ENCODE assay signal across 9 mouse cellular contexts in the genomic region with DNA sequence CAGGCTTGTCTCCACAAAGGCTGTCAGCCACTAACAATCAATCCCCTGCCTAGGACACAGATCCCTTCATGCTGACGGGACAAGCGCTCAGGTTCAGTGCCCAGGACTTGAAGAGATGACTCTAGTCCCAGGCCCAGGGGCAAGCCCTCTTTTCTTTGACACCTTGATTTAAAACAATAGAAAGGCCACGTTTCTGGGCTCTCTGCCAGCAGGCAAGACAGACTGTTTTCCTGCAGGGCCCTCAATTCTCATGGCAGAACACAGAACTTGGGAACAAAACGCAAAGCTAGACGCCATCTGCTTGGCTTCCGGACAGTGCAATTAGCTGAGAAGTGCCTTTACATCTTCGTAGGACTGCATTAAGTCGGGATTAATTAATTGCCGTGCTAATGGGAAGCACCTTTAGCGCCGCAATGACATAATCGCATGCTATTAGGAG. TPM values are rescaled to one million over a fixed set of nuclear protein-coding genes. Genes with fewer than 3 reads are reported as not detected.
DNase-seq lines count a peak whose midpoint lies in the region; ATAC-seq and TF ChIP-seq lines count a peak whose summit lies in the region.
"Had no signal": no experiment of that assay in that cellular context is flagged by ENCODE, and none has a peak within 500 bp of the region (broad histone marks: within the 10 kb centered on the region; RNA-seq: fewer than 3 reads in every experiment).

No protein-coding gene starts in this region.

- H3K4me1 ChIP-seq in forebrain, embryonic 13.5 days, result peaks cover 32% of the 10 kb centered on the region
- H3K4me1 ChIP-seq in hindbrain, embryonic 14.5 days (replicated peaks; ENCODE audit: control insufficient read depth, insufficient read depth, low read length), result no peaks in the 10 kb centered on the region
- H3K4me1 ChIP-seq in midbrain, embryonic 13.5 days (replicated peaks), result peaks cover 15% of the 10 kb centered on the region
- no peaks in the 10 kb centered on the region for H3K4me1 ChIP-seq in liver, postnatal 0 days (ENCODE audit: insufficient read depth)

- no peaks in the 10 kb centered on the region for H3K36me3 ChIP-seq in forebrain, embryonic 13.5 days (ENCODE audit: poor library complexity, severe bottlenecking)
- no peaks in the 10 kb centered on the region for H3K36me3 ChIP-seq in hindbrain, embryonic 14.5 days (replicated peaks; ENCODE audit: control insufficient read depth, insufficient read depth)
- H3K36me3 ChIP-seq in midbrain, embryonic 13.5 days, result no peaks in the 10 kb centered on the region
- H3K36me3 ChIP-seq in liver, postnatal 0 days (replicated peaks; ENCODE audit: insufficient read depth, low read length), result no peaks in the 10 kb centered on the region

- no peak for DNase-seq in layer of hippocampus, adult 2 months (ENCODE audit: low spot score in 2 of 2)
- no peak for DNase-seq in layer of hippocampus, postnatal 36 days
- DNase-seq in hindbrain, embryonic 14.5 days (ENCODE audit: low spot score), result peak; percentile 55
- DNase-seq in frontal cortex, postnatal 36 days (ENCODE audit: low spot score in 2 of 2), result no peak
- DNase-seq in liver, postnatal 0 days, result no peak
- no peak for DNase-seq in layer of hippocampus, adult 18-20 months (ENCODE audit: low spot score in 2 of 2)

- 13% methylated on average over 12 of the region's 12 CpGs for WGBS in forebrain, embryonic 13.5 days
- 29% methylated on average over 12 of the region's 12 CpGs for WGBS in hindbrain, embryonic 14.5 days
- WGBS in midbrain, embryonic 13.5 days, result 25% methylated on average over 12 of the region's 12 CpGs
- 77% methylated on average over 12 of the region's 12 CpGs for WGBS in liver, postnatal 0 days (ENCODE audit: insufficient replicate concordance)

- TF ChIP-seq EP300 in liver, postnatal 0 days (IDR thresholded peaks at IDR 0.05; ENCODE audit: low read depth), result no peak

- H3K4me2 ChIP-seq in forebrain, embryonic 13.5 days, result peak overlapping the region; percentile 20; the same call in 1 of the 2 replicates
- no peak overlapping the region for H3K4me2 ChIP-seq in hindbrain, embryonic 14.5 days (replicated peaks)
- H3K4me2 ChIP-seq in midbrain, embryonic 13.5 days (replicated peaks), result no peak overlapping the region
- no peak overlapping the region for H3K4me2 ChIP-seq in liver, postnatal 0 days (ENCODE audit: low read depth, low read length)
- H3K4me2 ChIP-seq: embryonic facial prominence, embryonic 13.5 days had no signal

- no peak overlapping the region for H3K9ac ChIP-seq in forebrain, embryonic 13.5 days
- no peak overlapping the region for H3K9ac ChIP-seq in hindbrain, embryonic 14.5 days
- no peak overlapping the region for H3K9ac ChIP-seq in midbrain, embryonic 13.5 days (replicated peaks)
- H3K9ac ChIP-seq in liver, postnatal 0 days (replicated peaks), result no peak overlapping the region
- H3K9ac ChIP-seq: embryonic facial prominence, embryonic 13.5 days had no signal

- H3K27me3 ChIP-seq in forebrain, embryonic 13.5 days, result peaks cover 32% of the 10 kb centered on the region
- no peaks in the 10 kb centered on the region for H3K27me3 ChIP-seq in hindbrain, embryonic 14.5 days (ENCODE audit: control insufficient read depth, insufficient read depth, low read length)
- H3K27me3 ChIP-seq in midbrain, embryonic 13.5 days, result no peaks in the 10 kb centered on the region
- H3K27me3 ChIP-seq in liver, postnatal 0 days (ENCODE audit: insufficient read depth, low read length), result no peaks in the 10 kb centered on the region
- H3K27me3 ChIP-seq: embryonic facial prominence, embryonic 13.5 days had no signal

- ATAC-seq in forebrain, embryonic 13.5 days, result peak; percentile 76
- 0 out of 2 replicates have a peak, but pooled peaks have one; percentile 32 for ATAC-seq in hindbrain, embryonic 14.5 days (ENCODE audit: low FRiP score)
- 0 out of 2 replicates have a peak, but pooled peaks have one; percentile 59 for ATAC-seq in midbrain, embryonic 13.5 days
- ATAC-seq in liver, postnatal 0 days, result no peak

- TF ChIP-seq CTCF in layer of hippocampus, adult 2 months (conservative IDR thresholded peaks at IDR 0.05), result no peak
- no peak for TF ChIP-seq CTCF in liver, postnatal 0 days (IDR thresholded peaks at IDR 0.05; ENCODE audit: low read depth)

- H3K9me3 ChIP-seq in forebrain, embryonic 13.5 days (replicated peaks), result no peaks in the 10 kb centered on the region; the same call in 1 of the 2 replicates
- no peaks in the 10 kb centered on the region for H3K9me3 ChIP-seq in hindbrain, embryonic 14.5 days (ENCODE audit: control insufficient read depth, low read length)
- no peaks in the 10 kb centered on the region for H3K9me3 ChIP-seq in midbrain, embryonic 13.5 days
- no peaks in the 10 kb centered on the region for H3K9me3 ChIP-seq in liver, postnatal 0 days (ENCODE audit: low read length)
- H3K9me3 ChIP-seq: embryonic facial prominence, embryonic 13.5 days had no signal

- H3K27ac ChIP-seq in layer of hippocampus, adult 2 months, result peak overlapping the region; percentile 92
- peak overlapping the region; percentile 57 for H3K27ac ChIP-seq in forebrain, embryonic 13.5 days
- peak overlapping the region; percentile 33; the same call in 1 of the 2 replicates for H3K27ac ChIP-seq in hindbrain, embryonic 14.5 days
- peak overlapping the region; percentile 36; the same call in 1 of the 2 replicates for H3K27ac ChIP-seq in midbrain, embryonic 13.5 days
- H3K27ac ChIP-seq in liver, postnatal 0 days (ENCODE audit: low read depth), result no peak overlapping the region
- H3K27ac ChIP-seq: embryonic facial prominence, embryonic 13.5 days had no signal

- no peak overlapping the region for H3K4me3 ChIP-seq in layer of hippocampus, adult 2 months
- H3K4me3 ChIP-seq in forebrain, embryonic 13.5 days, result no peak overlapping the region
- H3K4me3 ChIP-seq in hindbrain, embryonic 14.5 days (replicated peaks; ENCODE audit: low read length), result no peak overlapping the region
- no peak overlapping the region for H3K4me3 ChIP-seq in midbrain, embryonic 13.5 days (replicated peaks)
- no peak overlapping the region for H3K4me3 ChIP-seq in liver, postnatal 0 days (ENCODE audit: low read depth, low read length)
- H3K4me3 ChIP-seq: embryonic facial prominence, embryonic 13.5 days had no signal

RNA-seq across cellular contexts. Expression of a gene that starts 28.4 kb away (rescaled TPM):
- total RNA-seq in layer of hippocampus, adult 2 months (2021), result 1 to 10 TPM; 8.9 to 9.7 TPM
- total RNA-seq in layer of hippocampus, postnatal 36 days (2021), result 1 to 10 TPM; 7.4 to 8.9 TPM
- polyA plus RNA-seq in forebrain, embryonic 13.5 days (2015; fragmentation: Nextera tagmentation; extraction: Ambion mirVana), result 7.2 and 8.2 TPM in 2 replicates
- 7.9 and 11.3 TPM in 2 replicates for polyA plus RNA-seq in hindbrain, embryonic 14.5 days (2014; fragmentation: Nextera tagmentation; extraction: Ambion mirVana)
- polyA plus RNA-seq in midbrain, embryonic 13.5 days (2015; fragmentation: Nextera tagmentation; extraction: Ambion mirVana), result 7.7 and 8.5 TPM in 2 replicates
- polyA plus RNA-seq in liver, postnatal 0 days (2015; fragmentation: Nextera tagmentation; extraction: Ambion mirVana), result 6.2 and 7.9 TPM in 2 replicates
- 1 to 10 TPM; 6.6 to 8.4 TPM for total RNA-seq in layer of hippocampus, adult 18-20 months (2021)
